Mouse (Mus musculus) testis, adult 2 months (tissue): Measurements from ENCODE around the gene Atp1b1. TPM values are rescaled to one million over a fixed set of nuclear protein-coding genes. Genes with fewer than 3 reads are reported as not detected.

ENCODE experiments used
- H3K27ac ChIP-seq: fragments of 200-500 bp; 2 replicates; pipeline ENCODE4 v1.5.1; 2012; ENCODE audit warnings: low read depth, low read length; ENCODE audit not compliant: control insufficient read depth, insufficient read depth
- H3K27me3 ChIP-seq: fragments of 200-500 bp; 2 replicates; pipeline ENCODE4 v1.6.1; 2012; ENCODE audit warnings: mild to moderate bottlenecking, low read length, moderate library complexity; ENCODE audit not compliant: control insufficient read depth, insufficient read depth
- H3K36me3 ChIP-seq: fragments of 200-500 bp; 2 replicates; pipeline ENCODE4 v1.6.1; 2012; ENCODE audit warnings: mild to moderate bottlenecking, low read length; ENCODE audit not compliant: control insufficient read depth, insufficient read depth
- H3K4me1 ChIP-seq: fragments of 200-500 bp; 2 replicates; pipeline ENCODE4 v1.6.1; 2012; ENCODE audit warnings: low read length; ENCODE audit not compliant: control insufficient read depth, insufficient read depth
- H3K4me3 ChIP-seq: fragments of 200-500 bp; 2 replicates; pipeline ENCODE4 v1.5.1; 2012; ENCODE audit warnings: low read depth, mild to moderate bottlenecking, low read length, moderate library complexity, mixed read lengths; ENCODE audit not compliant: control insufficient read depth
- CTCF ChIP-seq: fragments of 200-500 bp; IDR thresholded peaks from 2 replicates; pipeline ENCODE4 v1.5.1; 2012; ENCODE audit warnings: low read depth, mild to moderate bottlenecking, inconsistent platforms, low read length, moderate library complexity; ENCODE audit not compliant: control insufficient read depth, insufficient read depth, insufficient replicate concordance
- POLR2A ChIP-seq: fragments of 200-500 bp; IDR thresholded peaks from 2 replicates; pipeline ENCODE4 v1.6.1; 2012; ENCODE audit warnings: low read depth, mild to moderate bottlenecking, inconsistent platforms, low read length, moderate library complexity; ENCODE audit not compliant: control insufficient read depth
- polyA plus RNA-seq: library from polyadenylated mRNA; depleted of rRNA; stranded (reverse); fragments of >200 nt; gene quantifications from 2 replicates; pipeline ENCODE4 v1.2.3, GENCODE M21; 2012

Gene Atp1b1
- polyA plus RNA-seq, 1 experiment, result 15.8 TPM

- H3K4me3 ChIP-seq, result peak overlapping the region; percentile 12; the same call in 1 of the 2 replicates
- no peak for TF ChIP-seq POLR2A
- no peak for TF ChIP-seq CTCF
- peaks cover 15% of the 10 kb centered on the region for H3K4me1 ChIP-seq
- peak overlapping the region; percentile 56 for H3K27ac ChIP-seq
- H3K27me3 ChIP-seq, result no peaks in the 10 kb centered on the region
- no peaks in the 10 kb centered on the region for H3K36me3 ChIP-seq
These were observed 3.0 kb upstream of the Atp1b1 start for GRCm38 (mm10) chr1:164460921-164461697.

- Histone ChIP-seq H3K4me1 (peaks cover 15% of the 10 kb centered on the region), H3K36me3 (no peaks in the 10 kb centered on the region), H3K4me3 (peak overlapping the region; percentile 84; the same call in 1 of the 2 replicates), H3K27ac (peak overlapping the region; percentile 63), H3K27me3 (no peaks in the 10 kb centered on the region)
- no peak for TF ChIP-seq CTCF
- TF ChIP-seq POLR2A, result no peak
These were observed 1.2 kb upstream of the Atp1b1 start for GRCm38 (mm10) chr1:164459127-164459905.

DNA sequence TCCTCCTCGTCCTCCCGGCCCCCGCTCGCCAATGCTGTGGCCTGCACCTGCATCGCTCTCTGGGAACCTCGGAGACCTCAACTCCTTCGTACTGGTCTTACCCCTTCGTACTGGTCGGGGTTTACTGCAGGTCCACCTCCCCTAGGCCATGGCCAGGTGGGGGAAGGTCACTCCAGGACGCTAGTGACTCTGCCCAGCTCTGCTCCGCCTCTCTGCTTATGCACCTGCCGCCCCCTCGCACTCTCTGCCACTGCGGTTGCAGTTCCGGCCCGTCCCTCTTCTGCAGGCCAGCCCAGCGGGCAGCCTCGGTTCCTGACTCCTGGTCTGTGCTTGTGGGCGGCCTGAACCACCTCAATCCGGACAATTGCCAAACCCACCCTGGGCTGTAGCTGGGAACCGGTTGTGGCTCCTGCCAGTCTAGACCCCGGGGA lies 481 bp upstream of the Atp1b1 start:
- peak; percentile 31; the same call in 1 of the 2 replicates for TF ChIP-seq POLR2A
- TF ChIP-seq CTCF, result no peak
- no peaks in the 10 kb centered on the region for H3K27me3 ChIP-seq
- peaks cover 15% of the 10 kb centered on the region for H3K4me1 ChIP-seq
- H3K36me3 ChIP-seq, result no peaks in the 10 kb centered on the region
- peak overlapping the region; percentile 63 for H3K27ac ChIP-seq
- H3K4me3 ChIP-seq, result peak overlapping the region; percentile 84

GRCm38 (mm10) chr1:164457531-164458244 lies 467 bp downstream of the Atp1b1 start:
- Histone ChIP-seq H3K4me3 (peak overlapping the region; percentile 84), H3K27me3 (no peaks in the 10 kb centered on the region), H3K4me1 (peaks cover 15% of the 10 kb centered on the region), H3K36me3 (no peaks in the 10 kb centered on the region), H3K27ac (peak overlapping the region; percentile 3; the same call in 1 of the 2 replicates)
- TF ChIP-seq POLR2A (no peak), CTCF (no peak)

GRCm38 (mm10) chr1:164456731-164457130 lies 1.4 kb downstream of the Atp1b1 start:
- no peaks in the 10 kb centered on the region for H3K27me3 ChIP-seq
- H3K27ac ChIP-seq, result no peak overlapping the region
- H3K4me1 ChIP-seq, result peaks cover 15% of the 10 kb centered on the region
- TF ChIP-seq CTCF (no peak), POLR2A (no peak)
- H3K36me3 ChIP-seq, result no peaks in the 10 kb centered on the region
- no peak overlapping the region for H3K4me3 ChIP-seq

DNA sequence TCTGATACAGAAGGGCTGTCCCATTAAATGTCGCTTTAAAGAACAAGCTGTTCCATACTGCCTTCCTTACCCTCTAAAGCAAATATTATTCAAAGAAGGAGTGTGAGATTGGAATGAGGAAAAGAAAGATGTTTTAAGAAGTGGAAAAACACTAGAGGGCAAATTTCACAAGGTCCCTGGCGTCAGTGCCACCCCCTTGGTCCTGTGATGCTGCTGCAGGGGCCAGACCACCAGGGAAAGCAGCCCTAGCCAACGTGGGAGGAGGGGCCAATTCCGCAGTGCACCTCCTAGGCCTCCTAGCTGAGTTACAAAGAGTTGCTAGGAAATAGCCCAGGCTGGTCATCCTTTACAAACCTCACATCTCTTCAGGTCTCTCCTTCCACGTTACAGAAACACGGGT lies 2.1 kb downstream of the Atp1b1 start:
- H3K36me3 ChIP-seq, result no peaks in the 10 kb centered on the region
- H3K4me3 ChIP-seq, result no peak overlapping the region; the same call in 1 of the 2 replicates
- no peak overlapping the region for H3K27ac ChIP-seq
- TF ChIP-seq POLR2A, result no peak
- no peak for TF ChIP-seq CTCF
- peaks cover 13% of the 10 kb centered on the region for H3K4me1 ChIP-seq
- H3K27me3 ChIP-seq, result no peaks in the 10 kb centered on the region
